Mouse (Mus musculus) intestine, embryonic 15.5 days (tissue): ENCODE results near the gene Car14. TPM values are rescaled to one million over a fixed set of nuclear protein-coding genes. Genes with fewer than 3 reads are reported as not detected.
"Not testable (repeated sequence)": the region's sequence is repeated elsewhere in the genome, so short reads cannot be mapped to it uniquely, and the experiment has no call there.

Experiments
- ATAC-seq: fragments of 200-750 bp; cut with Nextera tagmentation; 2 replicates; pipeline ENCODE4 v1.8.0; 2017; ENCODE audit warnings: moderate TSS enrichment, moderate library complexity
- H3K27ac ChIP-seq: fragments of 300-500 bp; sonication (generic); 2 replicates; pipeline ENCODE4 v1.5.1; 2015; ENCODE audit warnings: mild to moderate bottlenecking, inconsistent platforms
- H3K27me3 ChIP-seq: fragments of 300-500 bp; sonication (generic); replicated peaks from 2 replicates; pipeline ENCODE4 v1.6.1; 2015; ENCODE audit warnings: inconsistent platforms
- H3K36me3 ChIP-seq: fragments of 300-500 bp; sonication (generic); 2 replicates; pipeline ENCODE4 v1.6.1; 2015; ENCODE audit warnings: inconsistent platforms
- H3K4me1 ChIP-seq: fragments of 300-500 bp; sonication (generic); replicated peaks from 2 replicates; pipeline ENCODE4 v1.6.1; 2015; ENCODE audit warnings: inconsistent platforms
- H3K4me2 ChIP-seq: fragments of 300-500 bp; sonication (generic); replicated peaks from 2 replicates; pipeline ENCODE4 v1.6.1; 2015; ENCODE audit warnings: mild to moderate bottlenecking, inconsistent platforms
- H3K4me3 ChIP-seq: fragments of 300-500 bp; sonication (generic); replicated peaks from 2 replicates; pipeline ENCODE4 v1.5.1; 2015; ENCODE audit warnings: inconsistent platforms
- H3K9ac ChIP-seq: fragments of 300-500 bp; sonication (generic); 2 replicates; pipeline ENCODE4 v1.6.1; 2015; ENCODE audit warnings: inconsistent platforms
- H3K9me3 ChIP-seq: fragments of 300-500 bp; sonication (generic); 2 replicates; pipeline ENCODE4 v1.6.1; 2016; ENCODE audit warnings: inconsistent platforms
- WGBS: fragments of 180-500 bp; shearing (Covaris S2); methylation state at CpG from one replicate; pipeline ENCODE4 v1.1.7; 2015; 5-methylcytosine and 5-hydroxymethylcytosine counted together
- polyA plus RNA-seq: library from polyadenylated mRNA; unstranded; fragments of >200 nt; fragmentation: Nextera tagmentation; extraction: Ambion mirVana; gene quantifications from 2 replicates; pipeline ENCODE4 v1.2.1, GENCODE M21; 2015

The Car14 gene
- polyA plus RNA-seq, 1 experiment from 2014 or later, result 1.5 TPM

GRCm38 (mm10) chr3:95860323-95860722, 44.2 kb downstream of the Car14 start:
- no peak overlapping the region for H3K27ac ChIP-seq
- no peak for ATAC-seq
- H3K4me2 ChIP-seq, result no peak overlapping the region
- H3K9ac ChIP-seq, result no peak overlapping the region
- H3K4me1 ChIP-seq, result no peaks in the 10 kb centered on the region
- 90% methylated on average over 3 of the region's 3 CpGs for WGBS
- no peaks in the 10 kb centered on the region for H3K9me3 ChIP-seq
- H3K36me3 ChIP-seq, result peaks cover 8% of the 10 kb centered on the region; the same call in 1 of the 2 replicates
- H3K27me3 ChIP-seq, result no peaks in the 10 kb centered on the region
- H3K4me3 ChIP-seq, result no peak overlapping the region

- H3K27ac ChIP-seq, H3K4me2 ChIP-seq, H3K9ac ChIP-seq, H3K27me3 ChIP-seq, H3K9me3 ChIP-seq, H3K36me3 ChIP-seq, H3K4me1 ChIP-seq, H3K4me3 ChIP-seq, ATAC-seq: not testable (repeated sequence)
- WGBS, result 80% methylated on average over 3 of the region's 3 CpGs
Observed at GRCm38 (mm10) chr3:95858278-95858677, 46.2 kb downstream of the Car14 start.

GRCm38 (mm10) chr3:95857050-95857449, 47.4 kb downstream of the Car14 start:
- not testable (repeated sequence) for H3K36me3 ChIP-seq, H3K4me3 ChIP-seq, H3K4me1 ChIP-seq, ATAC-seq, H3K9ac ChIP-seq, H3K9me3 ChIP-seq, H3K27me3 ChIP-seq, H3K4me2 ChIP-seq, H3K27ac ChIP-seq
- 84% methylated on average over 1 of the region's 1 CpGs for WGBS

GRCm38 (mm10) chr3:95856115-95856514, 48.4 kb downstream of the Car14 start:
- no peaks in the 10 kb centered on the region for H3K27me3 ChIP-seq
- H3K27ac ChIP-seq, result peak overlapping the region; percentile 78
- no peaks in the 10 kb centered on the region for H3K9me3 ChIP-seq
- peak overlapping the region; percentile 63 for H3K4me2 ChIP-seq
- H3K36me3 ChIP-seq, result peaks cover 3% of the 10 kb centered on the region
- peak overlapping the region; percentile 37 for H3K9ac ChIP-seq
- H3K4me1 ChIP-seq, result no peaks in the 10 kb centered on the region
- H3K4me3 ChIP-seq, result peak overlapping the region; percentile 82
- ATAC-seq, result peak; percentile 57
- WGBS, result 24% methylated on average over 7 of the region's 7 CpGs

GRCm38 (mm10) chr3:95855502-95856089, 48.9 kb downstream of the Car14 start, which contains the start of gene Prpf3:
Prpf3 (minus strand) TSS chr3:95855885.
- Histone ChIP-seq H3K4me2 (peak within 1 kb of the TSS; percentile 63), H3K4me3 (peak within 1 kb of the TSS; percentile 82), H3K9ac (peak within 1 kb of the TSS; percentile 86), H3K9me3 (no peaks in the 10 kb centered on the region), H3K27me3 (no peaks in the 10 kb centered on the region), H3K27ac (peak within 1 kb of the TSS; percentile 78), H3K36me3 (peaks cover 6% of the 10 kb centered on the region), H3K4me1 (no peaks in the 10 kb centered on the region)
- peak; percentile 99 for ATAC-seq
- WGBS, result under 1% methylated on average over 56 of the region's 56 CpGs

- H3K36me3 ChIP-seq, result peaks cover 28% of the 10 kb centered on the region
Observed at GRCm38 (mm10) chr3:95851317-95851716, 53.2 kb downstream of the Car14 start.

GRCm38 (mm10) chr3:95850611-95851010, 53.9 kb downstream of the Car14 start:
- H3K27ac ChIP-seq, result no peak overlapping the region
- no peak overlapping the region for H3K4me3 ChIP-seq
- no peak for ATAC-seq
- H3K4me1 ChIP-seq, result no peaks in the 10 kb centered on the region
- H3K27me3 ChIP-seq, result no peaks in the 10 kb centered on the region
- H3K9me3 ChIP-seq, result no peaks in the 10 kb centered on the region
- 83% methylated on average over 4 of the region's 4 CpGs for WGBS
- H3K4me2 ChIP-seq, result no peak overlapping the region
- no peak overlapping the region for H3K9ac ChIP-seq
- peaks cover 34% of the 10 kb centered on the region for H3K36me3 ChIP-seq

More at GRCm38 (mm10) chr3:95851317-95851716, 53.2 kb downstream of the Car14 start:
- H3K4me3 ChIP-seq, result no peak overlapping the region
- no peak overlapping the region for H3K4me2 ChIP-seq
- no peak for ATAC-seq
- no peak overlapping the region for H3K9ac ChIP-seq
- H3K27ac ChIP-seq, result no peak overlapping the region
- H3K9me3 ChIP-seq, result no peaks in the 10 kb centered on the region
- H3K27me3 ChIP-seq, result no peaks in the 10 kb centered on the region
- H3K4me1 ChIP-seq, result no peaks in the 10 kb centered on the region
- WGBS, result 92% methylated on average over 8 of the region's 8 CpGs

Other genes starting within 250 kb of the Car14 start
- 50.5 and 52.3 TPM in 2 replicates for gene Mcl1, start 245.9 kb downstream of the Car14 start, polyA plus RNA-seq
- gene Adamtsl4, start 216.8 kb downstream of the Car14 start, polyA plus RNA-seq, result 2.3 and 3.0 TPM in 2 replicates
- gene Ecm1, start 165.1 kb downstream of the Car14 start, polyA plus RNA-seq, result 20.2 and 20.9 TPM in 2 replicates
- gene Tars2, start 144.5 kb downstream of the Car14 start, polyA plus RNA-seq, result 54.4 and 54.5 TPM in 2 replicates
- 16.9 and 18.3 TPM in 2 replicates for gene Rprd2, start 85.8 kb downstream of the Car14 start, polyA plus RNA-seq
- gene Prpf3, start 48.8 kb downstream of the Car14 start, polyA plus RNA-seq, result 44.2 and 44.9 TPM in 2 replicates
- 346 and 351 TPM in 2 replicates for gene Mrps21, start 33.2 kb downstream of the Car14 start, polyA plus RNA-seq
- gene Ciart, start 22.4 kb downstream of the Car14 start, polyA plus RNA-seq, result 5.6 and 5.8 TPM in 2 replicates
- gene BC028528, start 12.7 kb downstream of the Car14 start, polyA plus RNA-seq, result 21.3 and 22.9 TPM in 2 replicates
- gene Aph1a, start 10.7 kb downstream of the Car14 start, polyA plus RNA-seq, result 38.3 and 38.8 TPM in 2 replicates
- 149 and 178 TPM in 2 replicates for gene Anp32e, start 24.6 kb upstream of the Car14 start, polyA plus RNA-seq
- 28.0 and 30.1 TPM in 2 replicates for gene Plekho1, start 91.3 kb upstream of the Car14 start, polyA plus RNA-seq
- gene Vps45, start 153.8 kb upstream of the Car14 start, polyA plus RNA-seq, result 28.4 and 32.4 TPM in 2 replicates
- 18.7 and 19.8 TPM in 2 replicates for gene Otud7b, start 199.8 kb upstream of the Car14 start, polyA plus RNA-seq